Mouse (Mus musculus): ENCODE measurements around the gene 9930021J03Rik.

DNA sequence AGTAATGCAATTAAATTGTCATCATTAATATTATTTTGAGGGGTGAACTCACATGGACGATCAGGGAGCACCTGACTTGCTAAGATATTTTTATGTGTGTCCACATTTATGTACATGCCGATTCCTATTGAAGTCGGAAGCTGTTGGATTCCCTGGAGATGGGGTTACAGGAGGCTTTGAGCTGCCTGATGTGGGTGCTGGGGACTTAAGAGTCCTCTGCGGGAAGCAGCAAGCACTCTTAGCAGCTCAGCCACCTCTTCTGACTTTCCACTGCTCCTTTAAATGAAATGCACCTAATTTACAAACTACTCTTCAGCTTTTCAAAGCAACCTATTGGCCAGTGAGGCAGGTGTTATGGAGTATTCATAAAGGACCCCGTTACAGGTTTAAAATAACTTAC lies 97.3 kb downstream of the 9930021J03Rik start:
- TF ChIP-seq CTCF (IDR thresholded peaks at IDR 0.05; ENCODE audit: insufficient read depth, low read depth, low read length) (no peak), POLR2A (IDR thresholded peaks at IDR 0.05; ENCODE audit: insufficient read depth, low read depth, low read length) (no peak)

Measured in olfactory bulb, adult 2 months (tissue).